Mouse (Mus musculus) spleen, adult 12 weeks (tissue): Measurements from ENCODE around the gene Ermap.

Experiments used
- DNase-seq: peaks from one replicate; pipeline ENCODE4 v3.0.0; 2022; ENCODE audit warnings: low spot score

The Ermap gene

GRCm38 (mm10) chr4:119185771-119186170 is 4.0 kb downstream of the Ermap start:
- no peak for DNase-seq

- no peak for DNase-seq
These were observed 6.3 kb downstream of the Ermap start for GRCm38 (mm10) chr4:119183525-119183924.

DNA sequence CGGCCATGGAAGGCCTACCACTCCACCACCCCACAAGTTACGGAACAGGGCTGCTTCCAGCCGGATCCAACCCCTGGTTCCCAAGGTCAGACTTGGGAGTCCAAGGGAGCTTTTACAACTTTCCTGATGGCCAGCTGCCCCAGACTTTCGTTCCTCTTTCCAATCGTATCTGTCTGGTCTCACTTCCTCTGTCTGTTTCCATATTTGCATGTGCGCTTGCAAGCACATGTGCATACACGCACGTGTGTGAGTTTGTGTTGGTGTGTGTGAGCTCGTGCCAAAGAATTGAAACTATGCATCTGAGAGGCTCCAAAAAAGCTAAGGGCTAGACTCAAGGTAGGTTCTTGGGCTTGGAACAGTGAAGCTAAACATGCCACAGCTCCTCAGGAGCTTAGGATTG is 8.4 kb downstream of the Ermap start:
- peak; percentile 30 for DNase-seq

DNA sequence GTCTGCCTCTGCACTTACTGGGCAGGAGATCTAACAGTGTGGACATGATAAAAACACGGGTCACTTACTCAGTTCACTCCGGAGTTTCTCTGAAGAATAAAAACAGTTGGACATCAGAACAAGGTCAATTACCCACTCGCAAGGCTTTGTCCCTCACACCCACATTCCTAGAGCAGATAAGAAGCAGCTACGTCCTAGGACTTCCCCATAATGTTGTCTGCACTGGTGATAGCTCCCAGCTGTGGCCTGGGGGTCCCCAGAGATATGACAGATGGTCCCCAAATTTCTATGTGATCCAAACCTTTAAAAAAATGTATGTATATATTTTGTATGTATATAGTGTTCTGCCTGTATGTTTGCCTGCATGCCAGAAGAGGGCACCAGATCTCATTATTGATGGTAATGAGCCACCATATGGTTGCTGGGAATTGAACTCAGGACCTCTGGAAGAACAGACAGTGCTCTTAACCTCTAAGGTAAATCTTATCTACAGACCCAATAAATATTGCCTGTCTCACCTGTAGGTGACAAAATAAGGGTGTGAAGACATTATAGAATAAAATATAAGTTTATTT is 9.6 kb downstream of the Ermap start:
- no peak for DNase-seq

- no peak for DNase-seq
These were observed 11.5 kb downstream of the Ermap start for GRCm38 (mm10) chr4:119178331-119178730.

DNA sequence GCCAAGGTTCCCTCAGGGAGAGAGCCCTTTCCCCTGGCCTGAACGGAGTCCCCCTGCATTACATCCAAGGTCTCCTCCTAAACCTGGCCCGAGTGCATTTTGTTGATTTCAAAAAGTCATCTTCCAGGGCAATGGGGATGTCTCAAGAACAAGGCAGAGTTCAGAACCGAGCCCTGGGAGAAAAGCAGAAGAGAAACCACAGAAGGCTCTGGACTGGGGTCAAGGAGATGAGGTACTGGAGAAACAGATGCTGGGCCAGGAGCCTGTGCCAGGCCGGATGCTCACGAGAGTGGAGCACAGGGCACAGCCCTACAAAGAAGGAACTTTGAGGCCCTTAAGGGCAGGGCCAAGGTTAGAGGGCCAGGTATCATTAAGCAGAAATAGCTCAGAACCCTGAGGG is 12.1 kb downstream of the Ermap start:
- DNase-seq, result no peak

DNA sequence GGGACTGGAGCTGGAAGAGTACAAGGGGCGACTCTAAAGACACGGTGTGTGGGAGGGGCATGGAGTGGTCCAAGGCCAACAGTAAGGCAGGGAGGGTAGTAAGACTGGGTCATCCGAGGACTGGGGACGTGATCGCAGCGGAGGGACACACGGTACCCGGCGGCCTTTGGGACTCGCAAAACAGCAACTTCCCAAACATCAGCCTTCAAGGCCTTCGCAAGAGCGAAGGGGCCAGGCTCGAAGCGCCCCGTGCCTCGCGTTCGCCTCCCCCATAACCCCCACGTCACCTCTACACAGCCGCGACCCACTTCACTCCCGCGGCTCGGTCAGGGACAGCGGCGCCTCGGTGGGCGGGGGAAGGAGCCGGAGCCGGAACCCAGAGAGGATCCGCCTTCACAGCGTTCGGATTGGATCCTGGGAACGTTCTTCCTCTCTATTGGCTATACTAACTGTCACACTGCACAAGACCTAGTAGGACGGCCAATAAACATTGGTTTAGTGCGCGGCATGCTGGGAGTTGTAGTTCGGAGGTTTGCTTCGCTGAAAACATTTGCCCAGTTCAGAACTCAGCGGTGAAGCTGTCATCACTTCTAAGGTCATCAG is 15.9 kb downstream of the Ermap start, which contains the start of gene Zfp691:
TSS of gene Zfp691 (minus strand) at position 345 of the 603 bp plus-strand sequence.
- peak; percentile 88 for DNase-seq

- no peak for DNase-seq
These were observed 16.7 kb downstream of the Ermap start for GRCm38 (mm10) chr4:119172919-119173650.

GRCm38 (mm10) chr4:119167663-119168062 is 22.1 kb downstream of the Ermap start:
- DNase-seq, result peak; percentile 67

DNA sequence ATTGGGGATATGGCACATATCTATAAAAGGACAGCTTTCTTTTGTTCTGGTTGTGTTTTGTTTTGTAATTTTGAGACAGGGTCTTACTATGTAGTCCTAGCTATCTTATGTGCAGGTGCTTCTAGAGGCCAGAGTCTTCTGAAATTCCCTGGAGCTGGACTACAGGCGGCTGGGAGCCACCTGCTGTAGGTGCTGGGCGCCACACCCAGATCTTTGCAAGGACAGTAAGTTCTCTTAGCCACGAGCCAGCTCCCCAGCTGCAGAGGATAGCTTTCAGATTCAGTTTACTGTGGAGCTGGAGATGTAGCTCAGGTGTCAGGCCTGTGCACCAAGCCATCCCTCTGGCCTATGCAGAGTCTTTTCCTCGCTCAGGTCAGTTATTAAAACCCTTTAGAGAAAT is 22.7 kb downstream of the Ermap start:
- no peak for DNase-seq

GRCm38 (mm10) chr4:119165916-119166315 is 23.9 kb downstream of the Ermap start:
- no peak for DNase-seq

DNA sequence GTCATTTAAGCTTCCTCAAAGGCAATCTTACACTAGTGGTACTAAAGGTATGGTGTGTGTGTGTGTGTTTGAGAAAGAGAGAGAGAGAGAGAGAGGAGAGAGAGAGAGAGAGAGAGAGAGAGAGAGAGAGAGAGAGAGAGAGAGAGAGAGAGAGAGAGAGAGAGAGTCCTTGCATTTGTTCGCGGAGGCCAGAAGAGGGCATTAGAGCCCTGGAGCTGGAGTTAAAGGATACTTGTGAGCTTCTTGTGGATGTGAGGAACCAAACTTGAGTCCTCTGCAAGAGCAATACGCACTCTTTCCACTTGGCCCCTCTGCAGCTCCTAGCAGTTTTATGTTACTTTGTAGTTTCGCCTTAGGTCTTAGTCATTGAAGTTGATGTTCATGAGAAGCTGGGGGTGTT is 26.8 kb downstream of the Ermap start:
- no peak for DNase-seq

DNA sequence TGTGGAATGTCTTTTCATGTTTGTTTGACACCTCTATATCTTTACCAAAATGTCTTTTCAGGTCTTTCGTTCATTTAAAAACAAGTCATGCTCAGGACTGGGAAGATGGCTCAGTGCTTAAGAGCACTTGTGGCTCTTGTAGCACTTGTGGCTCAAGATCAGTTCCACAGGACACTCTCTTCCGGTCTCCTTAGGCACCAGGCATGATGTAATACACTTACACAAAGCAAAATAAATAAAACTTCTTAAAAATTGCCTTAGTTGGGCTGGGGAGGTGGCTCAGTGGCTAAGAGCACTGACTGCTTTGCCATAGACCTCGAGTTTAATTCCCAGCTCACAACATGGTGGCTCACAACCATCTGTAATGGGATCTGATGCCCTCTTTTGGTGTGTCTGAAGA is 28.5 kb downstream of the Ermap start:
- DNase-seq, result no peak

GRCm38 (mm10) chr4:119157891-119158290 is 31.9 kb downstream of the Ermap start:
- no peak for DNase-seq

GRCm38 (mm10) chr4:119157186-119157585 is 32.6 kb downstream of the Ermap start:
- DNase-seq, result peak; percentile 54

- DNase-seq, result no peak
These were observed 41.1 kb downstream of the Ermap start for GRCm38 (mm10) chr4:119148741-119149140.

GRCm38 (mm10) chr4:119147347-119147746 is 42.5 kb downstream of the Ermap start:
- DNase-seq, result no peak

GRCm38 (mm10) chr4:119146816-119147215 is 43.0 kb downstream of the Ermap start:
- no peak for DNase-seq

- no peak for DNase-seq
These were observed 47.5 kb downstream of the Ermap start for GRCm38 (mm10) chr4:119142230-119142871.

- DNase-seq, result no peak
These were observed 48.6 kb downstream of the Ermap start for GRCm38 (mm10) chr4:119141191-119141590.

DNA sequence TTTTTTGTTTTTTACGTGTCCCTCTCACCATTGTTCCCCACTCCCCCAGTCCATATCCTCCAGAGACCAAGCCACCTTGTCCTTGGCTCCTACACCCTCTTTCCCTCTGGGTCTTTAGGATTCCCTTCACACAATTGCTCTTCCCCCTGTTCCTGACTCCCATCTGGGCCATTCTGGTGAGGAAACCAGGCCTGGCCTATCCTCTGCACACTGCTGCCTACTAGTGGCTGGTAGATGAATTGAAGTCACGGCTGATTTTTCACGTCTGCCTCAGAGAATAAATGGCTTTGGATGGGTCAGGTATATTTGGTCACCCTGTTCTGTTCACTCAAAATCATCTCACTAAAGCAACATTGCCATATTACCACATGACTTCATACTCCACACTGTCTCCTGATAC is 49.7 kb downstream of the Ermap start:
- DNase-seq, result no peak

DNA sequence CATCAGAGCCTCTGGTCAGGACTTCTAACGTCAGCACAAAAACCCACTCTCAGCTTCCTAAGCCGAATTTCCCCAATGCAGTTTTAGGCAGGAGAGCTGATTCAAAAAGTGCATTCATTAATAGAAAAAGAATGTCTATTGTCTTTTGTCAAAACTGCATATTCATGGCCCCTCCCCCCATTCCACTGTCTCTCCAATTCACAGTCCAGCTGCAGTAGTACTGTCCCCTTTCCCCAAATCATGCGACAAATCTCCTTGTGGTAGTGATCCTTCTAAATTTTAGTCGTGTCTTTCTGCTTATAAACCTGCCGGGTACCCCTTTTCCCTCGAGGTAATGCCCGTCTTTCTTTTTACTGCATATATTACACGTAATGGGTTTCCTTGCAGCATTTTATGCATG is 51.0 kb downstream of the Ermap start:
- DNase-seq, result no peak

GRCm38 (mm10) chr4:119138171-119138570 is 51.6 kb downstream of the Ermap start:
- no peak for DNase-seq
